Mouse (Mus musculus): ENCODE measurements at regions not wholly inside any gene's neighbourhood (a gene's known extent, or its start where the extent isn't known, plus 50 kb on each side); places are given as distances from the start of the nearest gene placed in this dataset.
"Not testable (repeated sequence)": the region's sequence is repeated elsewhere in the genome, so short reads cannot be mapped to it uniquely, and the experiment has no call there.

DNA sequence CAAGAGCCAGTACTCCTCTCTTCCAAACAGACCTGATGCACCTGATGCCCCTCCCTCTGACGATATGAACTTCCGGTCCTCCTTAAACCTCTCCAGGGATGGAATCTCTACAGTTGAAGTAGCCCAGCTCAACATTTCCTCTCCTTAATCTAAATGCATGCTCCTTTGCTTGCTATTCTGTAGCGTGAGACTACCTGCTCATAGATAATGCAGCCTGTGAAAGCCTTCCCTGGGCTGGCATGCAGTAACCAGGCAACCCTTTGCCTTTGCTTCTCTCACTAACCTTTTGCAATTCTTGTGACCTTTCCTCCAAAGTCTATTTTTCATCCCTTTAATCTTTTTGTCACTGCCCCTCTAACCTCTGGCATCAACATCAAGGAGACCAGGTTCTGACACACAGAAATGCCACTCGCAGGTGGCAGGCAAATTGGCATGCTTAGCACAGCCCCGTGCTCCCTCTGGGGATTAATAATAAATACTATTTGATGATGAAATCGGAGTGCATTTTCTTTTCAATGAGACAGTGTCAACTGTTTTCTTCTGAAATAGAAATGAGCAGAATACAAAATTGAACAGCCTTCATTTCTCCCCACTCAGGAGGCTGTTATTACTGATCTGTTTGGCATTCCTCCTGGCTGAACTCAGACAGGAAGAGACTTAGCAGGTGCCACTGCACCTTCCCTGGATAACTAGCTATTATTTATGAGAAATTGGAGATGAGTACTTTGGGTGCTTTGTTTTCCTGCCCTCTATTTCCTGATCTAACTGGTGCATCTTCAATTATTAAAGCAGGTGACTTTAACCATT is 249.8 kb upstream of the Pbx1 start:
- ChIA-PET POLR2A (interaction anchor here (0.6 kb wide), 1 partner anchor 283 kb away, joined by 3 read pairs; no protein-coding TSS in a partner anchor), CTCF (no interaction called here)
- ATAC-seq, result no peak
- H3K27me3 ChIP-seq, result peaks cover 3% of the 10 kb centered on the region
- in situ Hi-C loops (cut with MboI; ENCODE audit: low pct_unique_long_range_greater_than_20kb), result no loop called here
- no peak for DNase-seq (ENCODE audit: low read depth, low spot score)
- no peak for TF ChIP-seq CTCF (IDR thresholded peaks at IDR 0.05)

DNA sequence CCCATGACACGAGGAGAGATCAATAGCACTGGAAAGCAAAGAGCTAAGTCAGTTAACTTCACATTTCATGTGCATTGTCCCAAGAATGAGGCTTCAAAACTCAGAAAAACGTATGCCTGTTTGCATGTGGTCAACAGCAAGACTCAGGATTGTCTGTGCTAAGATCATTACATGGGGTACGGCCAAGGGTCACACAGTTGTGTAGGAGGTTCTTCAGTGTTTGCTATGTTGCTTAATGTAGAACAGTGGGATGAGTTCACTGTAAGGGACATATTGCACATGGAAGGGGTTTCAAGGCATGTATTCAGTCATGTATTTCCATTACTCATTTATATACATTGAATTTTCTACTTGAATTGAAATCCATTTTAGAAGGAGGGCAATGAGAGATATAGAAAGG is 248.6 kb upstream of the Pbx1 start:
- ATAC-seq, result no peak

GRCm38 (mm10) chr1:168676418-168677413 is 244.6 kb upstream of the Pbx1 start:
- ChIA-PET CTCF (no interaction called here), POLR2A (no interaction called here)
- in situ Hi-C loops (cut with MboI; ENCODE audit: low pct_unique_long_range_greater_than_20kb), result no loop called here

More for the DNA sequence above, 248.6 kb upstream of the Pbx1 start:
- ChIA-PET CTCF (no interaction called here), POLR2A (no interaction called here)
- TF ChIP-seq CTCF (IDR thresholded peaks at IDR 0.05), result no peak
- peaks cover 3% of the 10 kb centered on the region for H3K27me3 ChIP-seq
- in situ Hi-C loops (cut with MboI; ENCODE audit: low pct_unique_long_range_greater_than_20kb), result no loop called here
- DNase-seq (ENCODE audit: low read depth, low spot score), result no peak

GRCm38 (mm10) chr1:168675741-168676140 is 243.7 kb upstream of the Pbx1 start:
- H3K27me3 ChIP-seq, result peaks cover 3% of the 10 kb centered on the region
- no peak for ATAC-seq
- no peak for DNase-seq (ENCODE audit: low read depth, low spot score)
- ChIA-PET POLR2A (no interaction called here), CTCF (no interaction called here)
- no peak for TF ChIP-seq CTCF (IDR thresholded peaks at IDR 0.05)
- in situ Hi-C loops (cut with MboI; ENCODE audit: low pct_unique_long_range_greater_than_20kb), result no loop called here

More at GRCm38 (mm10) chr1:168676418-168677413, 244.6 kb upstream of the Pbx1 start:
- no peak for ATAC-seq
- peaks cover 3% of the 10 kb centered on the region for H3K27me3 ChIP-seq
- no peak for TF ChIP-seq CTCF (IDR thresholded peaks at IDR 0.05)
- no peak for DNase-seq (ENCODE audit: low read depth, low spot score)

GRCm38 (mm10) chr1:168662755-168663284 is 230.8 kb upstream of the Pbx1 start:
- H3K27me3 ChIP-seq, result no peaks in the 10 kb centered on the region
- ATAC-seq (no peak), DNase-seq (ENCODE audit: low read depth, low spot score) (no peak)
- CTCF ChIA-PET, result interaction anchor here (1.0 kb wide), 1 partner anchor 9 kb away, joined by 3 read pairs; no protein-coding TSS in a partner anchor
- TF ChIP-seq CTCF (IDR thresholded peaks at IDR 0.05), result no peak
- in situ Hi-C loops (cut with MboI; ENCODE audit: low pct_unique_long_range_greater_than_20kb), result no loop called here
- POLR2A ChIA-PET, result no interaction called here

DNA sequence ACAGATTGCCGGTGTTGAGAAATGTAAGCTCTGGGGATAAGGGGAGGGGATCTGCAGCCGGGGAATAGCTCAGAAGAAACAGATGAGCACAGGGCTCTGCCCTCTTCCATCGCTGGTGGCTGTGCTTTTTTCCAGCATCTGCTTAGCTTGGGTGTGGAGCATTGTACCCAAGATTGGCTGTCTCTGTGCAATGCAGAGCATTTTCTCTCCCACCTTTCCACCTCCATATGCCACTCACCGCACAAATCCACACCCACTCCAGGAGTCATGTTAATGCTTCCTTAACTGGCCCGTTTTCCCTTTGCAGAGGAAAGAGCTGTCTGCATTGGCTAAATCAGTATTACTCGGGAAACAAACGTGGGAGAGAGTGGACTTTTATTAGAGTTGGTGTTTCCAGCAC is 228.9 kb upstream of the Pbx1 start:
- no peaks in the 10 kb centered on the region for H3K27me3 ChIP-seq
- DNase-seq (ENCODE audit: low read depth, low spot score), result no peak
- POLR2A ChIA-PET, result no interaction called here
- ATAC-seq, result no peak
- in situ Hi-C loops (cut with MboI; ENCODE audit: low pct_unique_long_range_greater_than_20kb), result no loop called here
- no peak for TF ChIP-seq CTCF (IDR thresholded peaks at IDR 0.05)
- CTCF ChIA-PET, result interaction anchor here (1.0 kb wide), 1 partner anchor 28 kb away, joined by 3 read pairs; no protein-coding TSS in a partner anchor

DNA sequence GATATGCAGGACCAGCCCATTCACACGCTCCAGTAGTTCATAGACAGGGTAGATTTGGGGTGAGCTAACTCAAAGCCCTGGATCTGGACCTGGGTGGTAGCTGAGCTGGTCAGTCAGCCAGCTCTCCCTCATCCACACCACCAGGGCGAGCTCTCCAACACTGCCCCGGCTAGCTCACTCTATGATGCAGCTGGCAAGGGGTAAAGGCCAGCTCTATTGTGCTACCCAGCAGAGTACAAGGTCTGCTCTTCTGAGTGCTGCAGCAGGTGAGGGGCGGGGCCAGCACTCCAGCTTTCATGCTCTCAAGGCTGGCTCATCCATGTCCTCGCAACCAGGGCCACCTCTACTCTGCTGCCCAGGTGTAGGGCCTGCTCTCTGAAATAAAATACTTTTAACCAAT is 227.5 kb upstream of the Pbx1 start:
- DNase-seq (ENCODE audit: low read depth, low spot score), result no peak
- no peak for TF ChIP-seq CTCF (IDR thresholded peaks at IDR 0.05)
- POLR2A ChIA-PET, result no interaction called here
- CTCF ChIA-PET, result no interaction called here
- no peaks in the 10 kb centered on the region for H3K27me3 ChIP-seq
- ATAC-seq, result no peak
- in situ Hi-C loops (cut with MboI; ENCODE audit: low pct_unique_long_range_greater_than_20kb), result no loop called here

- DNase-seq (ENCODE audit: low read depth, low spot score) (no peak), ATAC-seq (no peak)
- CTCF ChIA-PET, result interaction anchor here (1.0 kb wide), 1 partner anchor 28 kb away, joined by 3 read pairs; no protein-coding TSS in a partner anchor
- TF ChIP-seq CTCF (IDR thresholded peaks at IDR 0.05), result no peak
- POLR2A ChIA-PET, result no interaction called here
- in situ Hi-C loops (cut with MboI; ENCODE audit: low pct_unique_long_range_greater_than_20kb), result no loop called here
- no peaks in the 10 kb centered on the region for H3K27me3 ChIP-seq
These were observed 200.8 kb upstream of the Pbx1 start for GRCm38 (mm10) chr1:168632837-168633236.

- TF ChIP-seq CTCF (IDR thresholded peaks at IDR 0.05), result no peak
- ChIA-PET POLR2A (no interaction called here), CTCF (interaction anchor here (1.0 kb wide), 1 partner anchor 29 kb away, joined by 3 read pairs; no protein-coding TSS in a partner anchor)
- in situ Hi-C loops (cut with MboI; ENCODE audit: low pct_unique_long_range_greater_than_20kb), result no loop called here
- no peaks in the 10 kb centered on the region for H3K27me3 ChIP-seq
- ATAC-seq (no peak), DNase-seq (ENCODE audit: low read depth, low spot score) (no peak)
These were observed 199.9 kb upstream of the Pbx1 start for GRCm38 (mm10) chr1:168631979-168632378.

- CTCF ChIA-PET; in situ Hi-C loops (cut with MboI; ENCODE audit: low pct_unique_long_range_greater_than_20kb); H3K27me3 ChIP-seq; POLR2A ChIA-PET; DNase-seq (ENCODE audit: low read depth, low spot score); ATAC-seq: not testable (repeated sequence)
These were observed 169.9 kb upstream of the Pbx1 start for GRCm38 (mm10) chr1:168601967-168602366.
